Mouse (Mus musculus) midbrain, embryonic 14.5 days (tissue): ENCODE measurements around the gene Ero1lb. TPM values are rescaled to one million over a fixed set of nuclear protein-coding genes. Genes with fewer than 3 reads are reported as not detected.
"Not testable (repeated sequence)": the region's sequence is repeated elsewhere in the genome, so short reads cannot be mapped to it uniquely, and the experiment has no call there.

ENCODE experiments used
- ATAC-seq: fragments of 200-750 bp; cut with Nextera tagmentation; 2 replicates; pipeline ENCODE4 v1.8.0; 2017; ENCODE audit warnings: moderate number of reproducible peaks, moderate library complexity; ENCODE audit not compliant: low FRiP score, low TSS enrichment
- DNase-seq: peaks from one replicate; pipeline ENCODE4 v3.0.0-alpha.2; 2015
- H3K27ac ChIP-seq: fragments of 300-500 bp; sonication (generic); replicated peaks from 2 replicates; pipeline ENCODE4 v1.5.1; 2014; ENCODE audit warnings: mild to moderate bottlenecking, low read depth, low read length, moderate library complexity
- H3K27me3 ChIP-seq: fragments of 300-500 bp; sonication (generic); 2 replicates; pipeline ENCODE4 v1.6.1; 2014; ENCODE audit warnings: low read length, control low read depth, mixed read lengths; ENCODE audit not compliant: control insufficient read depth, insufficient read depth
- H3K36me3 ChIP-seq: fragments of 300-500 bp; sonication (generic); 2 replicates; pipeline ENCODE4 v1.6.1; 2014; ENCODE audit warnings: low read length, control low read depth; ENCODE audit not compliant: control insufficient read depth, insufficient read depth
- H3K4me1 ChIP-seq: fragments of 300-500 bp; sonication (generic); 2 replicates; pipeline ENCODE4 v1.6.1; 2014; ENCODE audit warnings: mild to moderate bottlenecking, antibody characterized with exemption, low read length, control low read depth; ENCODE audit not compliant: control insufficient read depth, insufficient read depth
- H3K4me2 ChIP-seq: fragments of 300-500 bp; sonication (generic); 2 replicates; pipeline ENCODE4 v1.6.1; 2014; ENCODE audit warnings: mild to moderate bottlenecking, low read length, moderate library complexity
- H3K4me3 ChIP-seq: fragments of 300-500 bp; sonication (generic); replicated peaks from 2 replicates; pipeline ENCODE4 v1.5.1; 2014; ENCODE audit warnings: low read depth, low read length
- H3K9ac ChIP-seq: fragments of 300-500 bp; sonication (generic); replicated peaks from 2 replicates; pipeline ENCODE4 v1.6.1; 2014; ENCODE audit warnings: mild to moderate bottlenecking, low read length, moderate library complexity
- H3K9me3 ChIP-seq: fragments of 300-500 bp; sonication (generic); 2 replicates; pipeline ENCODE4 v1.6.1; 2016; ENCODE audit warnings: low read length, control low read depth, mixed read lengths; ENCODE audit not compliant: control insufficient read depth
- WGBS: fragments of 180-500 bp; shearing (Covaris S2); extraction: QIAGEN DNeasy Blood & Tissue Kit; methylation state at CpG from one replicate; pipeline ENCODE4 v1.1.7; 2014; 5-methylcytosine and 5-hydroxymethylcytosine counted together
- polyA plus RNA-seq: library from polyadenylated mRNA; unstranded; fragments of >200 nt; fragmentation: Nextera tagmentation; extraction: Ambion mirVana; gene quantifications from 2 replicates; pipeline ENCODE4 v1.2.1, GENCODE M21; 2014

Ero1lb gene
- polyA plus RNA-seq, 1 experiment from 2014 or later: 19.5 TPM

DNA sequence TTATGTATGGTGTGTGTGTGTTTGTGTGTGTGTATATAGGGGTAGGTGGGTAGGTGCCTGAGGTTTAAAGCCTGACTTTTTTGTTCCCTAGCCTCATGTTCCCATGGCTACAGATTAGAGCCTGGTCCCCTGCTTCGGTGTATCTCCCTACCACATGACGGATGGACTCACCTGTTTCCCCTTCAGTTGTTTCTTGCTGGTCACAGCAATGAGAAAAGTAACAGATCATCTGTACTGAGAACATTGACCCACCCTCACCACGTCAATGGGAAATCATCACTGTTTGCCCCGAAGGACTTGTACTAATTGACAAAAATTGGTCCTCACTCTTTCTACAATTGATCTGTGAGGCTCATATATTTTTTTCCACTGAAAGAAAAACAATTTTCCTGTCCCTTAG, 3.4 kb upstream of the Ero1lb start:
- Histone ChIP-seq H3K27me3 (no peaks in the 10 kb centered on the region), H3K9ac (no peak overlapping the region), H3K36me3 (no peaks in the 10 kb centered on the region), H3K27ac (no peak overlapping the region), H3K9me3 (no peaks in the 10 kb centered on the region), H3K4me1 (peaks cover 9% of the 10 kb centered on the region), H3K4me3 (no peak overlapping the region), H3K4me2 (no peak overlapping the region)
- 88% methylated on average over 4 of the region's 4 CpGs for WGBS
- ATAC-seq (no peak), DNase-seq (no peak)

DNA sequence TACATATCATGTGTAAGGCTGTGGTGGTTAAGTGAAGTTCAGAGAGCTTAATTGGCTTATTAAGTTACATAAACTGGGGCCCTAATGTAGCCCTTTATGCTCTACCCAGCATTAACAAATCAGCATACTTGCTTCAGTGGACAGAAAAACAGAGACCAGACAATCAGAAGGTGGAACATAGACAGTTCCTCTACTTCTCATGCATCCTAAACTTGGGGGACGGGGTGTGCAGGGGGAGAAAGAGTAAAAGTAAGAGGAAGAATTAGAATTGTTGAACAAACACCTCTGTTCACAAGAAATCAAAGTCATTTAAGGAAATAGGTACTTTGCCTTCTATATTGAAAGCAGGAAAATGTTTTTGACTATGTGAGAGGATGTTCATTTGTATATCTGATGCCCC, 2.3 kb downstream of the Ero1lb start:
- 90% methylated on average over 1 of the region's 1 CpGs for WGBS
- no peak overlapping the region for H3K4me3 ChIP-seq
- ATAC-seq (no peak), DNase-seq (no peak)
- no peaks in the 10 kb centered on the region for H3K9me3 ChIP-seq
- H3K4me1 ChIP-seq: peaks cover 9% of the 10 kb centered on the region
- no peak overlapping the region for H3K4me2 ChIP-seq
- no peaks in the 10 kb centered on the region for H3K36me3 ChIP-seq
- H3K27ac ChIP-seq: no peak overlapping the region
- no peaks in the 10 kb centered on the region for H3K27me3 ChIP-seq
- no peak overlapping the region for H3K9ac ChIP-seq

DNA sequence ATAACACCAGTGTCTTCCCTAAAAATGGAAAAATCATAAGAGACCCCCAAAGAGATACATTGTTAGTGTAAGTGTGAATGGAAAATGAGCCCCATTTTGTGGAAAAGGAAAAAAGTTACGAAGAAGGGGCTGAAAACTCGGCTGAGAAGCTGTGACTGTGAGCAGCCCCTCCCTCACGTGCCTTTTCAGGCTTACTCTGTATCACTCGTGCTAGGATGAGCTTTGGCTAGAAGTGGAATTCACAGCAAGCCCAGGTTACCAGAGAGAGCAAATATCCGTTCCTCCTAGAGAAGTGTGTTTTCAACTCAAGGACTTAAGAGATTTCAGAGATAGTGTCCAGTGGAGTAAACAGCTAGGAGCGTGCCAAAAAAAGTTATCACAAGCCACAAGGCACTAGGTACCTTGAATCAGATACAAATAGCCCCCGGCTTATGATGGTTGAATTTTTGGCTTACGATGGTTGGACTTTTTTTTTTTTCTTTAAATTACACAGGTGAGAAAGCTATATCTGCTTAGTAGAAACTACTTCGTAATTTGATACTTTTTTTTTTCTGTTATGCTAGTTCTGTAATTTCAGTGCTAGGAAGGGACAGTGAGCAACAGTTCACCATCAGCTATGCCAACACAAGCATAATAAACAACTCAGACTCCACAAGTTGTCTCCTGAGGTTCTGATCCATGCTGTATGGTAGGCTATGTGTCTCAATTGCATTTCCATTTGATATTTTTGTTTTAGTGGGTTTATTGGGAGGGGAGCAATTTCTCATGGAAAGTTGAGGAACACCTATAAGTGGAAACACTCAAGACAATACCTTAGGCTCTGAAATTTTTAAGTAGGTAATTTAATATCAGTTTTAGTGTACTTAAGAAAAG, 3.2 kb downstream of the Ero1lb start:
- DNase-seq (no peak), ATAC-seq (no peak)
- no peak overlapping the region for H3K4me3 ChIP-seq
- H3K4me1 ChIP-seq: peaks cover 9% of the 10 kb centered on the region
- no peaks in the 10 kb centered on the region for H3K9me3 ChIP-seq
- no peaks in the 10 kb centered on the region for H3K36me3 ChIP-seq
- H3K9ac ChIP-seq: no peak overlapping the region
- no peak overlapping the region for H3K27ac ChIP-seq
- no peak overlapping the region for H3K4me2 ChIP-seq
- 68% methylated on average over 9 of the region's 9 CpGs for WGBS
- no peaks in the 10 kb centered on the region for H3K27me3 ChIP-seq

DNA sequence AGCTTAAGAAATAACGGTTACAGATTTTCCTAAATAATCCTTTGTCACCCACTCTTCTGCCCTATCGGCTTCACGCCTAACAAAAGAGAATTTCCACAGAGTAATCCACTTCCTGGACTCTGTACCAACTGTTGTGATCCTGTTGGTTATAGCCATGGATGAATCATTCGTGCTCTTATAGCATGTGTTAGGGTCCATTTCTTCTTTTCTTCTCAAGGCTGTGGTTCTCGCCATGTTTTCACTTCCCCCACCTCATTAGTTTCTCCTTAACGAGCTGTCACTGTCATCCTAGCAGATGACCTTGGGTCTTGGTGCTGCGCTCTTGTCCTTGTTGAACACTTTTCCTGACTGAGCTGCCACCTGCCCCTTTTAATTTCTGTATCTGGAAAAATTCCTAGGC, 4.1 kb downstream of the Ero1lb start:
- no peaks in the 10 kb centered on the region for H3K36me3 ChIP-seq
- H3K27ac ChIP-seq: no peak overlapping the region
- H3K27me3 ChIP-seq: no peaks in the 10 kb centered on the region
- no peak overlapping the region for H3K4me2 ChIP-seq
- no peaks in the 10 kb centered on the region for H3K9me3 ChIP-seq
- ATAC-seq: no peak
- no peak overlapping the region for H3K9ac ChIP-seq
- peaks cover 9% of the 10 kb centered on the region for H3K4me1 ChIP-seq
- no peak overlapping the region for H3K4me3 ChIP-seq
- DNase-seq: no peak
- WGBS: 76% methylated on average over 7 of the region's 7 CpGs

DNA sequence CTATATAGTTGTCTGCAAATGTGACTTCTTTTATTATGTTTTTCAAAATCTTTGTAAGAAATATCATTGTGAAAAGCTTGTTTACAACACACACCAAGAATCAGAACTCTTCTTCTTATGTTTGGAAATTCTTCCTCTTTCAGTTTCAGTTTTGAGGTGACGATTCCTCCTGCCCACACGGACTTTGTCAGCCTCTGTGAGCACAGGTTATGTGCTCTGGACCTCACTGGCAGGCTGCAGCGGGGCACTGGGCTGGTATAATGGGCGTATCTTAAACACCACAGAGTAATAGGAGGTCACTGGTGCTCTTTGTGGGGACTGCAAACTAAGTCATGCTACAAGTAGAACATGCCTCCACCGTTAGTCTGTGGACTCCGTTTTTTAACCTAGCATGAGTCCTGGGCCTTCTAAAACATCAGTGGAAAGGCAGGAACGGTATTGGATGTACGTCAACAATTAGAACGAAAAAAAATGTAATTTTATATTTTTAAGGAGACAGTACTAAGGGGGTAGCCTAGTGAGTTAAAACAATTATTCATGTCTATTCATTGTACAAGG, 9.4 kb downstream of the Ero1lb start:
- no peak overlapping the region for H3K9ac ChIP-seq
- H3K9me3 ChIP-seq: no peaks in the 10 kb centered on the region
- H3K4me1 ChIP-seq: no peaks in the 10 kb centered on the region
- no peak overlapping the region for H3K4me3 ChIP-seq
- ATAC-seq (no peak), DNase-seq (no peak)
- no peak overlapping the region for H3K27ac ChIP-seq
- no peaks in the 10 kb centered on the region for H3K36me3 ChIP-seq
- no peak overlapping the region for H3K4me2 ChIP-seq
- no peaks in the 10 kb centered on the region for H3K27me3 ChIP-seq
- 90% methylated on average over 9 of the region's 9 CpGs for WGBS

DNA sequence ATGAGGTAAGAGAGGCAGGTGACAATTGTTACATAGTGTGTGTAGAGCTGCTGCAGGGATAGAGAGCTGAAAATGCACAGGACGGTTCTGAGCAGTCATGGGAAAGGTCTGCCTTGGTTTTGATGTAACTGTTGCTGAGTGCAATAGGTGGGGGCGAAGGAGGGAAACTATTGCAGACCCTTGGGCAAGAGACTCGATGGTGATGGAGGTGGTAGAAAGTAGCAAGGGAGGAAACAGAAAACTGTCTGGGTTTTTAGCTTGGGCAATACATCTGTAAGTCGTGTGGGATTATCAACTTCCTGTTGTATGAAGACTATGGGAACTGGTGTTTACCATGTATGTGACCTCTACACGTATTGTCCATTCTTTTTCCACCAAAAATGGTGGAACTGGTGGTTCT, 12.5 kb downstream of the Ero1lb start:
- ATAC-seq: no peak
- Histone ChIP-seq H3K27ac (no peak overlapping the region), H3K4me3 (no peak overlapping the region), H3K4me1 (no peaks in the 10 kb centered on the region), H3K9me3 (no peaks in the 10 kb centered on the region), H3K9ac (no peak overlapping the region), H3K27me3 (no peaks in the 10 kb centered on the region), H3K36me3 (no peaks in the 10 kb centered on the region), H3K4me2 (no peak overlapping the region)
- 89% methylated on average over 5 of the region's 5 CpGs for WGBS
- DNase-seq: no peak

DNA sequence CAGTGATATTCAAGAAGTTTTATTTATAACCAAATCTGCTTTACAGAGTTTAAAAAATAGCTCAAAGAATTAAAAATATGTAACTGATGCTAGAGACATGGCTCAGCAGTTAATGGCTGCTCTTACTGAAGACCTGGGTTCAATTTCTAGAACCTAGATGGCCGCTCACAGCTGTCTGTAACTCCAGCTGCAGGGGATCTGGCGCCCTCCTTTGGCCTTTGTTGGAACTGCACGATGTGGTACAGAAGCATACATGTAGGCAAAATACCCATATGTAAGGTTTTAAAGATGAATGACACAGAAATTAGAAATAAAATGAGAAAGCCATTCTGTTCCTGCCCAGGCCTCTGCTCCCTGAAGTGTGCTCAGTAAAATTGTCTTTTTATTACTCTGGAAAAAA, 23.3 kb downstream of the Ero1lb start:
- Histone ChIP-seq H3K4me1 (no peaks in the 10 kb centered on the region), H3K4me3 (no peak overlapping the region), H3K27ac (no peak overlapping the region), H3K4me2 (no peak overlapping the region), H3K27me3 (no peaks in the 10 kb centered on the region), H3K36me3 (peaks cover 1% of the 10 kb centered on the region; the same call in 1 of the 2 replicates), H3K9me3 (no peaks in the 10 kb centered on the region), H3K9ac (no peak overlapping the region)
- peak; percentile 75 for DNase-seq
- ATAC-seq: no peak
- 7% methylated on average over 3 of the region's 3 CpGs for WGBS

DNA sequence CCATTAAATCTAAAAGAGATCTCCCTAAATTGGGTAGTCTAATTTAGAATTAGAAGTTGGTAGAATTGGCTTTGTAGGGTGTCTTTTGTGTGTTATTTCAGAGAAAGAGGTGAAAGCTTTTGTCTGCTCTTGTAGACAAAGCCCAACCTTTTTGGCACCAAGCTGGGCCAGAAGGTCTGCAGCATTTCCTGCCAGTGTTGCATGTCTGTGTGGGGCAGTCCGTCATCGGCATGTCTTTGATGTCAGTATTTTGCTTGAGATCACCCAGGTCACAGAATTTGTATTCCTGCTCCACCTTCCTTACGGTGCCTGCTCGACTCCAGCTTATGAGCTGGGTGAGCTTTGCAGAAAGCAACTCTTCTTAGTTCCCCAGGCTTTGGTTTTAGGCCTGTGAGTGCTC, 31.4 kb downstream of the Ero1lb start:
- H3K9me3 ChIP-seq, H3K9ac ChIP-seq, H3K4me1 ChIP-seq, H3K27me3 ChIP-seq, H3K36me3 ChIP-seq, H3K4me3 ChIP-seq, H3K4me2 ChIP-seq, ATAC-seq, H3K27ac ChIP-seq, DNase-seq: not testable (repeated sequence)
- 88% methylated on average over 3 of the region's 4 CpGs for WGBS

DNA sequence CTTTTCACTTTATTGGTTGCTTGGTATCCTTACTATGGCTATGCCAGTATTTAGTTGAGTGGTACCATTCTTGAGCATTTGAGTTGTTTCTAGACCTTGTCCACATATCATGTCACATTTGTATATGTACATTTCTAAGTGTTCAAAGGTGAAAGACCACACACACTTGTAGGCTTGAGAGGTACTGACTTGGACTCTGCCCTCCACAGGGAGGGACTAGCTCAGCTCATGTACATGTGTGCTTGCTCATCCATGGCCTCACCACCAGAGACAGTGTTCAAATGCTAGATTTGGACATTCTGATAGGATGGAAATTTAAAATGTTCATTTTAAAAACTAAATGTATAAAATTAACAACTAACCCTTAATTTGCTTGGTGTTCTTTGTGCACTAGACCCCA, 44.5 kb downstream of the Ero1lb start:
- H3K4me1 ChIP-seq, H3K9ac ChIP-seq, DNase-seq, H3K27me3 ChIP-seq, H3K27ac ChIP-seq, H3K9me3 ChIP-seq, H3K4me2 ChIP-seq, ATAC-seq, H3K4me3 ChIP-seq: not testable (repeated sequence)
- peaks cover 15% of the 10 kb centered on the region for H3K36me3 ChIP-seq
